Mouse (Mus musculus) ovary, postnatal 10 days (tissue): ENCODE data around the gene Mapk14.

Experiments used
- DNase-seq: peaks from one replicate; pipeline ENCODE4 v3.0.0; 2022; ENCODE audit warnings: low spot score

Mapk14 gene

GRCm38 (mm10) chr17:28781290-28782045 lies 90.3 kb downstream of the Mapk14 start:
- no peak for DNase-seq

- no peak for DNase-seq
Measured at GRCm38 (mm10) chr17:28785036-28785435, 93.9 kb downstream of the Mapk14 start.

GRCm38 (mm10) chr17:28787507-28787906 lies 96.4 kb downstream of the Mapk14 start:
- no peak for DNase-seq

GRCm38 (mm10) chr17:28797031-28797430 lies 105.9 kb downstream of the Mapk14 start:
- DNase-seq, result no peak
